Mouse (Mus musculus): ENCODE data around the gene Stk35. TPM values are rescaled to one million over a fixed set of nuclear protein-coding genes. Genes with fewer than 3 reads are reported as not detected.

Stk35 gene
- polyA plus RNA-seq, 1 experiment, result 20.1 TPM

DNA sequence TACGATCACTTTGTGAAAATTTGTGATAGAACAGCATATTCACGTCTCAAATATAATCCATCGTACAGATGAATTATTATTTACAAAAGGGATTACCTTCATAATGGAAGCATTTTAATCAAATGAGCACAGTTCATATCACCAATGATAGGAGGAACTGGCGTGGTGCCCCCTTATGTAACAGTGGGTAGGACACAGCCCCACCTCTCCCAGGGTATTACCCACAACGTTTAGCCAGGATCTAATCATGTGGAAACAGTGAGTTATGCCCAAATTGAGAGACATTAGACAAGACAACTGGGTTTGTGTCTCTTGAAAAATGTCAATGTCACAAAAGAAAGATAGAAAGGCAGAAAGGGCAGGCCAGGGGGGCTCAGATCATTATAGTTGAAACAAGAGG is 62.9 kb downstream of the Stk35 start:
- no peak for TF ChIP-seq CTCF (IDR thresholded peaks at IDR 0.05; ENCODE audit: insufficient read depth, low read length)
- TF ChIP-seq POLR2A (IDR thresholded peaks at IDR 0.05; ENCODE audit: borderline replicate concordance, extremely low read depth, low read depth, low read length), result no peak
- no peak for DNase-seq
- Histone ChIP-seq H3K4me1 (ENCODE audit: control insufficient read depth, insufficient read depth, low read length) (no peaks in the 10 kb centered on the region), H3K4me3 (replicated peaks; ENCODE audit: extremely low read depth, low read depth, low read length) (no peak overlapping the region)
- 79% methylated on average over 5 of the region's 5 CpGs for whole genome bisulfite sequencing

DNA sequence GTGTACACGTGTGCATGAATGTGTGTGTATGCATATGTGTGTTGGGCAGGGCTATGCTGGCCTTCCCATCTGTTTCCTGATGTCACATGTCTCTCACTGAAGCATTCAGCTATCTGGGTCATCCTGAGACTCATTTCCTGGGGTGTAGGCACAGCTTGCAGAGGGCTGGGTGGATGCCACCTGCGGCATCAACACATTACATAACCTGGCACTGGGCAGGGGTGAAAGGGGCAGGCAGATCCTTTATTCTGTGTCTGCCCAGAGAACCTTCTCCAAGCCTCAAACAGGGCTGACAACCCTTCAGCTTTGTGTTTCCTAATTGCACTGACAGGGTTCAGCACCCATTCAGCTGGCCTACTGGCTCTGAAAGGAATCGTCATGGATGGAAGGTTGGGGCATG is 64.6 kb downstream of the Stk35 start:
- H3K4me1 ChIP-seq (ENCODE audit: control insufficient read depth, insufficient read depth, low read length), result no peaks in the 10 kb centered on the region
- DNase-seq, result no peak
- no peak overlapping the region for H3K4me3 ChIP-seq (replicated peaks; ENCODE audit: extremely low read depth, low read depth, low read length)
- no peak for TF ChIP-seq POLR2A (IDR thresholded peaks at IDR 0.05; ENCODE audit: borderline replicate concordance, extremely low read depth, low read depth, low read length)
- TF ChIP-seq CTCF (IDR thresholded peaks at IDR 0.05; ENCODE audit: insufficient read depth, low read length), result no peak
- WGBS, result 64% methylated on average over 3 of the region's 3 CpGs

DNA sequence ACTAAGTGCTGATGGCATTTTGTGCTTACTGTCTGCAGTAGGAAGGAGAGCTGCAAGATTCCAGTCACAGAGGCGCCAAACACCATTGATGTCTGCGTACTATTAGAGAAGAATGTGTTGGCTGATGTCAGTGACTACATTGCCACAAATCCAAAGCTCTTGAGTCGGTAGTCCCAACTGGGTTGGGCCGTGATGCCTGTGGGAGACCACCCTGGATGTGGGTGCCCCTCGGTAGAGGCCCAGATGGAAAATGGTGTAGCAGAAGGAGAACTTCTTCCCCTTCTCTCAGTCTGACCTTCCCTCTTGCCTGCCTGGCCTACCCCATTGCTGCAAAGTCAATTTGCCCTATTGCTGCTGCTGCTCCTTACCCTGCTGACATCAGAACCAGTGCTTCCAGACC is 68.8 kb downstream of the Stk35 start:
- no peak for DNase-seq
- H3K4me3 ChIP-seq (replicated peaks; ENCODE audit: extremely low read depth, low read depth, low read length), result no peak overlapping the region
- no peak for TF ChIP-seq POLR2A (IDR thresholded peaks at IDR 0.05; ENCODE audit: borderline replicate concordance, extremely low read depth, low read depth, low read length)
- TF ChIP-seq CTCF (IDR thresholded peaks at IDR 0.05; ENCODE audit: insufficient read depth, low read length), result no peak
- WGBS, result 91% methylated on average over 5 of the region's 5 CpGs
- H3K4me1 ChIP-seq (ENCODE audit: control insufficient read depth, insufficient read depth, low read length), result no peaks in the 10 kb centered on the region

- 86% methylated on average over 5 of the region's 5 CpGs for WGBS
- TF ChIP-seq CTCF (IDR thresholded peaks at IDR 0.05; ENCODE audit: insufficient read depth, low read length) (no peak), POLR2A (IDR thresholded peaks at IDR 0.05; ENCODE audit: borderline replicate concordance, extremely low read depth, low read depth, low read length) (no peak)
- H3K4me3 ChIP-seq (replicated peaks; ENCODE audit: extremely low read depth, low read depth, low read length), result no peak overlapping the region
- no peaks in the 10 kb centered on the region for H3K4me1 ChIP-seq (ENCODE audit: control insufficient read depth, insufficient read depth, low read length)
- DNase-seq, result no peak
These were observed 70.9 kb downstream of the Stk35 start for GRCm38 (mm10) chr2:129871246-129871645.

DNA sequence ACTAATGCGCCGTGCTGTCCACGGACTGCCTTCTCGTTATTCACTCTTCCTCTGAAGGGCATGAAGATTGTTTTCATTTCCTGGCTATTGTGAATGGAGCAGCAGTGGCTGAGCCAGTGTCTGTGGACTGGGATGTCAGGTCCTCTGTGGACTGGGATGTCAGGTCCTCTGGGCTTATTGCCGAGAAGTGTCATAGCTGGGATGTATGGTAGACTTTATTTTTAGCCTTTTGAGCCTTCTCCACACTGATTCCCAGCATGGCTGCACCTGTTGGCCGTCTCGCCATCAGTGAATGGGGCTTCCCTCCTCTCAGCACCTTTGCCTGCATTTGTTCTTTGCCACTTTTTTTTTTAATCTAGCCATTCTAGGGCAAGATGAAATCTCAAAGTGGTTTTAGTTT is 71.8 kb downstream of the Stk35 start:
- 75% methylated on average over 7 of the region's 7 CpGs for WGBS
- no peaks in the 10 kb centered on the region for H3K4me1 ChIP-seq (ENCODE audit: control insufficient read depth, insufficient read depth, low read length)
- no peak for DNase-seq
- TF ChIP-seq CTCF (IDR thresholded peaks at IDR 0.05; ENCODE audit: insufficient read depth, low read length), result no peak
- no peak for TF ChIP-seq POLR2A (IDR thresholded peaks at IDR 0.05; ENCODE audit: borderline replicate concordance, extremely low read depth, low read depth, low read length)
- no peak overlapping the region for H3K4me3 ChIP-seq (replicated peaks; ENCODE audit: extremely low read depth, low read depth, low read length)

DNA sequence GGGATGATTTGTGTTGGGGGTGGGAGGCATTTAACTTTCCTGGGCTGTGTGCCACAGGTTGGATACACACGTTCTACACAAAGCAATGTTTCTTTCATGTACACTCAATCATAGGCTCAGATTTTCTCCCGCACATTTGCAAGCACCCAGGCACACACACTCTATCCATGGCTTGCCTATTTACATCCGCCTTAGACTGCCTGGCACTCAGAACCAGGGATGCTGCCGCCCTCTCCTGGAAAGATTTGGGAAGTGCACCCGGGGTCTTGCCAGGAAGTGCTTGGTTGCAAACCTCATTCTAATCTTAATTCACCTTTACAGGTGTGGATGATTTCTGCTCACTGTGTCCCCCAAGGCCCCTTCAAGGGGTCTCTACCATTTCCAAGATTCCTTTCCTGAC is 73.2 kb downstream of the Stk35 start:
- WGBS, result 4% methylated on average over 5 of the region's 5 CpGs
- H3K4me3 ChIP-seq (replicated peaks; ENCODE audit: extremely low read depth, low read depth, low read length), result no peak overlapping the region
- H3K4me1 ChIP-seq (ENCODE audit: control insufficient read depth, insufficient read depth, low read length), result no peaks in the 10 kb centered on the region

DNA sequence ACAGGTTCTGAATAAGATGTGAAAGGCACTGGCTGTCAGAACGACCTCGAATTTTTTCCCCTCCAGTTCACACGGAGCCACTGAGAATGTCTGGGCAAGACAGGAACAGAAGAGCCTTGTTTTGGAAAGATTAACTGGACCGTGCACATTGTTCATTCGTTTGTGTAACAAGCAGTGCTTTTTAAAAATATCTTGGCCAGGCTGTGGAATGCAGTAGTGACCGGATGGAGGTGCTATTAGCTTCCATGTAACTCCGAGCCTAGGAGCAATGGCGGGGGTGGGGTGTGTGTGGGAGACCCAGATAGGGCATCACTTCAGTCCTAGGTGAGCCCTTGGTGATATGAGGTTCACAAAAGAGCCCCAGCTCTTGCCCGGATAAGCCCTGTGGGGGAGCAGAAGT is 73.8 kb downstream of the Stk35 start:
- no peak overlapping the region for H3K4me3 ChIP-seq (replicated peaks; ENCODE audit: extremely low read depth, low read depth, low read length)

More for the DNA sequence above, 73.2 kb downstream of the Stk35 start:
- no peak for TF ChIP-seq POLR2A (IDR thresholded peaks at IDR 0.05; ENCODE audit: borderline replicate concordance, extremely low read depth, low read depth, low read length)
- TF ChIP-seq CTCF (IDR thresholded peaks at IDR 0.05; ENCODE audit: insufficient read depth, low read length), result peak; percentile 94
- peak; percentile 82 for DNase-seq

GRCm38 (mm10) chr2:129874509-129875095 is 74.3 kb downstream of the Stk35 start:
- WGBS, result 69% methylated on average over 10 of the region's 10 CpGs
- H3K4me3 ChIP-seq (replicated peaks; ENCODE audit: extremely low read depth, low read depth, low read length), result no peak overlapping the region
- no peaks in the 10 kb centered on the region for H3K4me1 ChIP-seq (ENCODE audit: control insufficient read depth, insufficient read depth, low read length)
- no peak for TF ChIP-seq POLR2A (IDR thresholded peaks at IDR 0.05; ENCODE audit: borderline replicate concordance, extremely low read depth, low read depth, low read length)
- no peak for TF ChIP-seq CTCF (IDR thresholded peaks at IDR 0.05; ENCODE audit: insufficient read depth, low read length)
- no peak for DNase-seq

More for the DNA sequence above, 73.8 kb downstream of the Stk35 start:
- H3K4me1 ChIP-seq (ENCODE audit: control insufficient read depth, insufficient read depth, low read length), result no peaks in the 10 kb centered on the region
- 51% methylated on average over 9 of the region's 9 CpGs for WGBS
- TF ChIP-seq POLR2A (IDR thresholded peaks at IDR 0.05; ENCODE audit: borderline replicate concordance, extremely low read depth, low read depth, low read length) (no peak), CTCF (IDR thresholded peaks at IDR 0.05; ENCODE audit: insufficient read depth, low read length) (no peak)
- no peak for DNase-seq

DNA sequence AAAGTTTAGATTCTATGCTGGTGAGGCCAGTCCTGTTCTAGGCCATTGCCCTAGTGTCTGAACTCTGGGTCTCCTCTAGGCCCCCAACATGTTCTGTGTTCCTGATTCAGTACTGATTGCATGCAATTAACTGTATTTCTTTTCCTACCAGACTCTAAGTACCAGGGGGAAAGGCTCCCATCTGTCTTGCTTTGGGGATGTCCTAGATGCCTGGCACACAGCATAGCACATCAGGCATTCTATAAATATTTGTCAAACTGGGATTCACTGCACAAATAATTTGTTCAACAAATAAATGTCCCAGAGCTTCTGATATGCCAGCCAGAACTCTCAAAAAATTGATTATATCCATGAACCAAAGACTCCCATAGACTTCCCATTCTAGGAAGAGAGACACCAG is 76.6 kb downstream of the Stk35 start:
- Histone ChIP-seq H3K4me3 (replicated peaks; ENCODE audit: extremely low read depth, low read depth, low read length) (no peak overlapping the region), H3K4me1 (ENCODE audit: control insufficient read depth, insufficient read depth, low read length) (no peaks in the 10 kb centered on the region)
- DNase-seq, result no peak
- TF ChIP-seq POLR2A (IDR thresholded peaks at IDR 0.05; ENCODE audit: borderline replicate concordance, extremely low read depth, low read depth, low read length) (no peak), CTCF (IDR thresholded peaks at IDR 0.05; ENCODE audit: insufficient read depth, low read length) (no peak)

DNA sequence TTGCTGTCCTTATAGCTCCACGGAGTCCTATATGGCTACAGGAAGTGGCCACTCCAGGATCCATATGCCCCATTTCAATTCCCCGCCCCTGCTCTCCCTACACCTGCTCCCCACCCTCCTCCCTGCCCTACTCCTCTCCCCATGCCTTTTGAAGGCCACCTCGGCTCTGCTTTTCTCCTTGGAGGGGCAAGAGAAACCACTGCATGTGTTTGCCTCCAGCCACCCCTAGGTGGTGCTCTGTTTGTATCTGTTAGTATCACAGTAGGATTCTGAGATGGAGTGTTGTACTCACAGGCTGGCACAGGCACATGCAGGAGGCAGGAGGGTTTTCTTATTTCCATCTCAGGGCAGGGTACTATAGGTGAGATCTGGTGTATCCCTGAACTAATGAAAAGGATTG is 79.5 kb downstream of the Stk35 start:
- Histone ChIP-seq H3K4me3 (replicated peaks; ENCODE audit: extremely low read depth, low read depth, low read length) (no peak overlapping the region), H3K4me1 (ENCODE audit: control insufficient read depth, insufficient read depth, low read length) (no peaks in the 10 kb centered on the region)
- WGBS, result 37% methylated on average over 3 of the region's 3 CpGs
- no peak for TF ChIP-seq POLR2A (IDR thresholded peaks at IDR 0.05; ENCODE audit: borderline replicate concordance, extremely low read depth, low read depth, low read length)
- peak; percentile 53 for TF ChIP-seq CTCF (IDR thresholded peaks at IDR 0.05; ENCODE audit: insufficient read depth, low read length)
- peak; percentile 19 for DNase-seq

Measured in lung, adult 2 months (tissue).